Mouse (Mus musculus) cerebellum, postnatal 4 days (tissue): ENCODE measurements at regions not wholly inside any gene's neighbourhood (a gene's known extent, or its start where the extent isn't known, plus 50 kb on each side); places are given as distances from the start of the nearest gene placed in this dataset.
"Not testable (repeated sequence)": the region's sequence is repeated elsewhere in the genome, so short reads cannot be mapped to it uniquely, and the experiment has no call there.

Source experiments
- DNase-seq, 2 experiments: peaks; one replicate each; pipeline ENCODE4 v3.0.0; 2022; ENCODE audit warnings: low spot score in 2 of 2, mixed read lengths in 1 of 2

- DNase-seq, result no peak
Observed at GRCm38 (mm10) chr10:117477331-117478201, 97.8 kb upstream of the Cpsf6 start.

- no peak for DNase-seq
Observed at GRCm38 (mm10) chr10:117475086-117475945, 95.5 kb upstream of the Cpsf6 start.

- DNase-seq, result no peak
Observed at GRCm38 (mm10) chr10:117474351-117475085, 94.7 kb upstream of the Cpsf6 start.

DNA sequence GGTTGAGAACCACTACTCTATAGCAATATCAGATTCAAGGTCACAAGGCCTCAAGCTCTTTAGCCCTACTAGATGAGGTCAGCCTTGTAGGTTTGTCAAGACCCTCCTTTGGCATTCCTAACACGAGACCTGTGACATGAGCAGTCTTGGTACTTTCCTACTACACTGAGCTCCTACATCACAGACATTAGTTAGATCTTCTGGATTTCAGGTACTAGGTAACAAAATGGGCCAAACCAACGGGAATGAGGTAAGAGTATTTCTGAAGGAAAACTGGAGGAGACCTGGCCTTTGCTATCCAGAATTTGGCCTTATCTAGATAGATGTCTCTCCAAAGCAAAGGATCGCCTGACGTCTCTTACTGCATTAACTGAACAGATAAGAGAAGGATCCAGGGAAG lies 93.7 kb upstream of the Cpsf6 start:
- no peak for DNase-seq

DNA sequence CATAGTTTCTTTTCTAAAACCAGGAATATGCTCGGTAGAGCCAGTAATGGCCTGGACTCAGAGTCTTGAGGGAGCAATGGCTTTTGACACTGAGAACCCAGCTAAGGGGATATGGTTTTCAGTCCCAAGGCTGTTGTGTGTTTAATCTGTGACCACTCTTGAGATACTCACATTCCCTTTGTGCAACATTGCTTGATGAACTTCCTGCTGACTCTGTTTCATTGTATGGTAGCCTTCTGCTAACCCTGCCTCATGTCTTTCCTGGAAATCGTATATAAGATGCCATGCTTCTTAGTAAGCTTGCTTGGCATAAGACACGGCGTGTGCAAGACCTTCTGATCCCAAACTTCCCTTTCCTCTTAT lies 92.7 kb upstream of the Cpsf6 start:
- no peak for DNase-seq

- DNase-seq, result no peak
Observed at GRCm38 (mm10) chr10:117471818-117472567, 92.2 kb upstream of the Cpsf6 start.

- no peak for DNase-seq
Observed at GRCm38 (mm10) chr10:117471036-117471817, 91.4 kb upstream of the Cpsf6 start.

- DNase-seq, result no peak
Observed at GRCm38 (mm10) chr10:117470481-117470880, 90.7 kb upstream of the Cpsf6 start.

GRCm38 (mm10) chr10:117469573-117470090 lies 89.8 kb upstream of the Cpsf6 start:
- DNase-seq, result no peak

- DNase-seq, result no peak
Observed at GRCm38 (mm10) chr10:117468931-117469572, 89.2 kb upstream of the Cpsf6 start.

GRCm38 (mm10) chr10:117468381-117468780 lies 88.6 kb upstream of the Cpsf6 start:
- DNase-seq, result no peak

DNA sequence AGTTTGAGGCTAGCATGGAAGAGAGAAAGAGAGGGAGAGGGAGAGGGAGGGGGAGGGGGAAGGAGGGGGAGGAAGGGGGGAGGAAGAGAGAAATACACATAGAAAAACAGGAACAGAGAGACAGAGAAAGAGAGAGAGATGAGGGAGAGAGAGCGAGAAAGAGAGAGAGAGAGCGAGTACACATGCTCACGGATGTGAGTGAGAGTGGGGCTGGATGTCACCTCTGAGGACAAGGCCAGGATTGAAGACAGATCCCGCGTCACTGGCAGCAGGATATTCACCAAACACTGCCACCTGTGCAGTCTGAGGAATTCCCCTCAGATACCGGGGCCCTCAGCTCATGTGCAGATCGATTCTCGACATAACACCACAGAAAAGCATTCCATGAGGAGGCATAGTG lies 87.3 kb upstream of the Cpsf6 start:
- no peak for DNase-seq

- no peak for DNase-seq
Observed at GRCm38 (mm10) chr10:117466391-117466790, 86.6 kb upstream of the Cpsf6 start.

GRCm38 (mm10) chr10:117465671-117466250 lies 85.9 kb upstream of the Cpsf6 start:
- no peak for DNase-seq

- no peak for DNase-seq
Observed at GRCm38 (mm10) chr10:117465058-117465660, 85.3 kb upstream of the Cpsf6 start.

DNA sequence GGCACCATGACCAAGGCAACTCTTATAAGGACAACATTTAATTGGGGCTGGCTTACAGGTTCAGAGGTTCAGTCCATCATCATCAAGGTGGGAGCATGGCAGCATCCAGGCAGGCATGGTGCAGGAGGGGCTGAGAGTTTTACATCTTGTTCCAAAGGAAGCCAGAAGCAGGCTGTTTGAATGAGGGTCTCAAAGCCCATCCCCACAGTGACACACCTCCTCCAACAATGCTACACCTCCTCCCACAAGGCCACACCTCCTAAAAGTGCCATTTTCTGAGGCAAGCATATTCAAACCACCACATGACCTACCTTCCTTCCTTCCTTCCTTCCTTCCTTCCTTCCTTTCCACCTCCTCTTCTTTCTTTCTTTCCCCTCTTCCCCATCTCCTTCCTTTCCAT lies 84.5 kb upstream of the Cpsf6 start:
- DNase-seq, result not testable (repeated sequence)

DNA sequence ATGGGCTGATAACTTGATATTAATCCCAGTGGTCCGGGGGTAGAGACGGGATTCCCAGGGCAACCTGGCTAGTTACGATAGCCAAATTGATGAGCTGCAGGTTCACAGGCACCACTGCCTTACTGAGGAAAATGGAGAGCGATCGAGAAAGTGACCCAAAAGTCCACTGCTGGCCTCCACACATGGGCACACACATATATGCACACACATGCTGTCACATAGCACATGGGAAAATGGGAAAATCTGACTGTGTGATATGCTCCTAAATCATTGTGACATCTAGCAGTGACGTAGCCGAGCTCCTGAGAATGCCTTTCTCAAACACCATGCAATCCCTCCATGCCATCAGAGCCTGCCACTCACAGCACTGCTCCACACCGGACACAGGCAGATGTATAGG lies 83.8 kb upstream of the Cpsf6 start:
- DNase-seq, result no peak

GRCm38 (mm10) chr10:117462921-117463320 lies 83.1 kb upstream of the Cpsf6 start:
- no peak for DNase-seq
